Mouse (Mus musculus) hindbrain, embryonic 15.5 days (tissue): ENCODE measurements at regions not wholly inside any gene's neighbourhood (a gene's known extent, or its start where the extent isn't known, plus 50 kb on each side); places are given as distances from the start of the nearest gene placed in this dataset.

Source experiments
- ATAC-seq: fragments of 200-750 bp; cut with Nextera tagmentation; 2 replicates; pipeline ENCODE4 v1.8.0; 2017; ENCODE audit warnings: low read depth, moderate number of reproducible peaks, moderate TSS enrichment; ENCODE audit not compliant: low FRiP score
- H3K27ac ChIP-seq: fragments of 300-500 bp; sonication (generic); replicated peaks from 2 replicates; pipeline ENCODE4 v1.5.1; 2015; ENCODE audit warnings: mild to moderate bottlenecking, inconsistent platforms
- H3K27me3 ChIP-seq: fragments of 300-500 bp; sonication (generic); 2 replicates; pipeline ENCODE4 v1.6.1; 2015; ENCODE audit warnings: control low read depth, inconsistent platforms
- H3K36me3 ChIP-seq: fragments of 300-500 bp; sonication (generic); 2 replicates; pipeline ENCODE4 v1.6.1; 2015; ENCODE audit warnings: control low read depth, inconsistent platforms
- H3K4me1 ChIP-seq: fragments of 300-500 bp; sonication (generic); replicated peaks from 2 replicates; pipeline ENCODE4 v1.6.1; 2015; ENCODE audit warnings: control low read depth, inconsistent platforms
- H3K4me2 ChIP-seq: fragments of 300-500 bp; sonication (generic); 2 replicates; pipeline ENCODE4 v1.6.1; 2015; ENCODE audit warnings: moderate library complexity, mild to moderate bottlenecking, inconsistent platforms
- H3K4me3 ChIP-seq: fragments of 300-500 bp; sonication (generic); 2 replicates; pipeline ENCODE4 v1.5.1; 2015; ENCODE audit warnings: mild to moderate bottlenecking, inconsistent platforms
- H3K9ac ChIP-seq: fragments of 300-500 bp; sonication (generic); 2 replicates; pipeline ENCODE4 v1.6.1; 2015; ENCODE audit warnings: inconsistent platforms
- H3K9me3 ChIP-seq: fragments of 300-500 bp; sonication (generic); 2 replicates; pipeline ENCODE4 v1.6.1; 2016; ENCODE audit warnings: control low read depth, inconsistent platforms
- WGBS: fragments of 180-500 bp; shearing (Covaris S2); methylation state at CpG from one replicate; pipeline ENCODE4 v1.1.7; 2015; 5-methylcytosine and 5-hydroxymethylcytosine counted together

GRCm38 (mm10) chr10:117524926-117525565, 104.3 kb upstream of the Cpm start:
- no peak for ATAC-seq
- no peaks in the 10 kb centered on the region for H3K9me3 ChIP-seq
- no peak overlapping the region for H3K27ac ChIP-seq
- no peak overlapping the region for H3K4me2 ChIP-seq
- no peak overlapping the region for H3K4me3 ChIP-seq
- no peaks in the 10 kb centered on the region for H3K36me3 ChIP-seq
- no peak overlapping the region for H3K9ac ChIP-seq
- no peaks in the 10 kb centered on the region for H3K27me3 ChIP-seq
- 85% methylated on average over 8 of the region's 8 CpGs for WGBS
- H3K4me1 ChIP-seq: no peaks in the 10 kb centered on the region

DNA sequence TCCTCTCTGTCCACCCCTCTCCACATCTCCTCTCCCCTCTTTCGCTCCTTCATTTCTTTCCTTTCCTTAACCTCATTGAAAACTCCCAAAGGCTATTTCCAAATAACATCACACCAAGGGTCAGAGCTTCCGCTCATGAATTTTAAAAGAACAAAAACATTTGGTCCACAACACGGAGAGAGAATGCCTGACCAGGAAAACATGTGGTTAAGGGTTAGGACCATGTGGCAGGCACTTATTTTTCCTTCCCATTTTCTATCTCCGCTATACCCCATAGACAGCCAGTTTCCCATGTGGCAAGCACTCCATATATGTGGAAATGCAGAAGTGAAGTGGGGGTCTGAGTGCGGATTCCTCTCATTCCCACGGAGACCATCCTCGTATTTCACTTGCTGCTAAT, 105.2 kb upstream of the Cpm start:
- no peaks in the 10 kb centered on the region for H3K4me1 ChIP-seq
- H3K27me3 ChIP-seq: no peaks in the 10 kb centered on the region
- no peaks in the 10 kb centered on the region for H3K9me3 ChIP-seq
- ATAC-seq: no peak
- no peak overlapping the region for H3K4me2 ChIP-seq
- no peak overlapping the region for H3K9ac ChIP-seq
- 85% methylated on average over 7 of the region's 7 CpGs for WGBS
- H3K36me3 ChIP-seq: no peaks in the 10 kb centered on the region
- H3K27ac ChIP-seq: no peak overlapping the region
- no peak overlapping the region for H3K4me3 ChIP-seq

DNA sequence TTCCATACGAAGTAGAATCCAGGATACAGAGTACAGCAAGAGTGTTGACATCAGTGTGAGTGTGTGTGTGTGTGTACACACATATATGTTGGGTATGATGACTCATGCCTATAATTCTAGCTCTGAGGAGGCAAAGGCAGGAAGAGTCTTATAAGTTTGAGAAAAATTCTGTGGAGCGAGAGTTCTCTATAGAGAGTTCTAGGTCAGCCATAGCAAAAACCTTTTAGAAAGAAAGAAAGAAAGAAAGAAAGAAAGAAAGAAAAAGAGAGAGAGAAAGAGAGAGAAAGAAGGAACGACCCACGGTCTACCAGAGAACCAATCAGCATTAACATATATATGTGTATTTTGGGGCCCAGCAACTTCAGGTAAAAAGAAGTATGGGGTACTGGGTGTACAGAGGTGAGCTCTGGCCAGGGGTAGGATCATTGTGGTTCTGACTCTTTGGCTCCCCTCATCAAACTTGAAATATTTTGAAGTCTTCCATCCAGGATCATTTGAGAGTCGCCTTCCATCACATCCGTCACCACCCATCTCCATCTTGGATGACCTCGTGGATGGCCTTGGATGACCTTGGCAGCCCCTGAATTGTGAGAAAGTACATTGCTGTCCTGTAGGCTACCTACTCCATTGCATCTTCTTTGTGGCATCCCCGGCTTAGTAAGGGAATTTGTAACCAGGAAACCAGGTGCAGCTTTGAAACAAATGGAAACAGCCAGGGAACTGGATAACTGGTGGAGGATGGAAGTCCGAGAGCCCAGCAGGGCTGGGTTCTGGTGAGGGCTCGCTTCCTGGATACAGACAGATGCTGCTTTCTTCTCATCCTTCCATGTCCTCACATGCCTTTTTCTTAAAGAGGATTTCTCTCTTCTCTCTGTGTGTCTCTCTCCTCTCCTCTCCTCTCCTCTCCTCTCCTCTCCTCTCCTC, 106.1 kb upstream of the Cpm start:
- WGBS: 88% methylated on average over 10 of the region's 10 CpGs
- Histone ChIP-seq H3K27ac (no peak overlapping the region), H3K9ac (no peak overlapping the region), H3K27me3 (no peaks in the 10 kb centered on the region), H3K4me3 (no peak overlapping the region), H3K4me2 (no peak overlapping the region), H3K9me3 (no peaks in the 10 kb centered on the region), H3K36me3 (no peaks in the 10 kb centered on the region), H3K4me1 (no peaks in the 10 kb centered on the region)
- ATAC-seq: no peak

- no peaks in the 10 kb centered on the region for H3K36me3 ChIP-seq
- no peak overlapping the region for H3K4me2 ChIP-seq
- H3K9me3 ChIP-seq: no peaks in the 10 kb centered on the region
- no peak for ATAC-seq
- no peaks in the 10 kb centered on the region for H3K4me1 ChIP-seq
- no peak overlapping the region for H3K9ac ChIP-seq
- H3K4me3 ChIP-seq: no peak overlapping the region
- H3K27ac ChIP-seq: no peak overlapping the region
- no peaks in the 10 kb centered on the region for H3K27me3 ChIP-seq
- 92% methylated on average over 3 of the region's 3 CpGs for WGBS
Measured at GRCm38 (mm10) chr10:117522373-117522772, 106.9 kb upstream of the Cpm start.

DNA sequence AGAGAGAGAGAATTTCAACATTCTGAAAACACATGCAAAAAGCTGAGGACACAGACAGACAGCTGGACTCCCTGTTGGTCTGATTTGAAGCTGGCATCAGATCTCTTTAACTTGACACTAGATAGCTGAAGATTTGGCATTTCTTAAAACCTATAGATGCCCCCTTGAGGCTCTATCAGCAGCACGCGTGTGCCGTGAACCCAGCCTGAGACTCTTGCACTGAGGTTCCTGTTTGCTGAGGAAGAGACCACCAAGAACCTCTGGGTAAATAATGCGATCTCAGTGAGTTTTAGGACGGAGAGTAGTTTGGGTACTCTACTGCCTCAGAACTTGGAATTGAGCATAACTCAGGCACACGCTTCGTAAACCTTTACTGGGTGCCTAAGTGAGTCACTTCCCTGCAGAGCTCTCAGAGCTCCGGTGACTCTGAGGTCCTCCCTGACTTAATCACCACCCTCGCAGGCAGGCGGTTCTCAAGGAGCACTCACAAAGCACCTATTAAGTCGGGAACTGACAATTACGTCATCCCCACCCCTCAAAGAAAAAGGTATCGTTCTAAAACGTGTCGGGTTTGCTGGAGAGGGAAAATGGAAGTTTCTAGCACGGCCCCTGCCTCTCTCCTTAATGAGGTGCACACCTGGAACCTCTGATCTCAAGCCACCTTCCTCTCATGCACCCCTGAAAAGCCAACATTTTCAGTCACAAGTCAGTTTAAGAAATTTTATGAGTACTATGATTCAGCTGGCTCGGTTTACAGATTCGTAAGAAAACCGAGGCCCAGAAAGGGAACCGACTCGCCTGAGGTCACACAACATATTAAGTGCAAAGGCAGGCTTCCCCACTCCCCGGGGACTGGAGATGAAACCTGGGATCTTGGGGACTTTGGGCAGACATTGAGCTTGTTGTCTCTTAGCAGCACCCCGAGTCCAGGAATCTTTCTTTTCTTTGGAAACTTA, 107.7 kb upstream of the Cpm start:
- no peaks in the 10 kb centered on the region for H3K36me3 ChIP-seq
- 80% methylated on average over 23 of the region's 23 CpGs for WGBS
- no peak overlapping the region for H3K4me2 ChIP-seq
- H3K27ac ChIP-seq: no peak overlapping the region
- H3K9ac ChIP-seq: no peak overlapping the region
- no peak for ATAC-seq
- no peaks in the 10 kb centered on the region for H3K4me1 ChIP-seq
- no peaks in the 10 kb centered on the region for H3K9me3 ChIP-seq
- H3K27me3 ChIP-seq: no peaks in the 10 kb centered on the region
- no peak overlapping the region for H3K4me3 ChIP-seq

- 94% methylated on average over 8 of the region's 8 CpGs for WGBS
- H3K27me3 ChIP-seq: no peaks in the 10 kb centered on the region
- H3K4me1 ChIP-seq: no peaks in the 10 kb centered on the region
Measured at GRCm38 (mm10) chr10:117520536-117521314, 108.6 kb upstream of the Cpm start.

GRCm38 (mm10) chr10:117519670-117520535, 109.4 kb upstream of the Cpm start:
- H3K4me3 ChIP-seq: no peak overlapping the region
- H3K27ac ChIP-seq: no peak overlapping the region
- H3K4me2 ChIP-seq: no peak overlapping the region
- no peaks in the 10 kb centered on the region for H3K36me3 ChIP-seq
- H3K9me3 ChIP-seq: no peaks in the 10 kb centered on the region
- no peaks in the 10 kb centered on the region for H3K27me3 ChIP-seq
- WGBS: 34% methylated on average over 8 of the region's 8 CpGs
- H3K9ac ChIP-seq: no peak overlapping the region
- H3K4me1 ChIP-seq: no peaks in the 10 kb centered on the region
- ATAC-seq: no peak

More at GRCm38 (mm10) chr10:117520536-117521314, 108.6 kb upstream of the Cpm start:
- no peak overlapping the region for H3K9ac ChIP-seq
- no peaks in the 10 kb centered on the region for H3K36me3 ChIP-seq
- no peak for ATAC-seq
- no peak overlapping the region for H3K27ac ChIP-seq
- no peaks in the 10 kb centered on the region for H3K9me3 ChIP-seq
- H3K4me3 ChIP-seq: no peak overlapping the region
- no peak overlapping the region for H3K4me2 ChIP-seq

GRCm38 (mm10) chr10:117518793-117519669, 110.3 kb upstream of the Cpm start:
- WGBS: 63% methylated on average over 15 of the region's 15 CpGs
- ATAC-seq: no peak
- Histone ChIP-seq H3K27ac (no peak overlapping the region), H3K9ac (no peak overlapping the region), H3K27me3 (no peaks in the 10 kb centered on the region), H3K9me3 (no peaks in the 10 kb centered on the region), H3K4me3 (no peak overlapping the region), H3K36me3 (no peaks in the 10 kb centered on the region), H3K4me2 (no peak overlapping the region), H3K4me1 (no peaks in the 10 kb centered on the region)

DNA sequence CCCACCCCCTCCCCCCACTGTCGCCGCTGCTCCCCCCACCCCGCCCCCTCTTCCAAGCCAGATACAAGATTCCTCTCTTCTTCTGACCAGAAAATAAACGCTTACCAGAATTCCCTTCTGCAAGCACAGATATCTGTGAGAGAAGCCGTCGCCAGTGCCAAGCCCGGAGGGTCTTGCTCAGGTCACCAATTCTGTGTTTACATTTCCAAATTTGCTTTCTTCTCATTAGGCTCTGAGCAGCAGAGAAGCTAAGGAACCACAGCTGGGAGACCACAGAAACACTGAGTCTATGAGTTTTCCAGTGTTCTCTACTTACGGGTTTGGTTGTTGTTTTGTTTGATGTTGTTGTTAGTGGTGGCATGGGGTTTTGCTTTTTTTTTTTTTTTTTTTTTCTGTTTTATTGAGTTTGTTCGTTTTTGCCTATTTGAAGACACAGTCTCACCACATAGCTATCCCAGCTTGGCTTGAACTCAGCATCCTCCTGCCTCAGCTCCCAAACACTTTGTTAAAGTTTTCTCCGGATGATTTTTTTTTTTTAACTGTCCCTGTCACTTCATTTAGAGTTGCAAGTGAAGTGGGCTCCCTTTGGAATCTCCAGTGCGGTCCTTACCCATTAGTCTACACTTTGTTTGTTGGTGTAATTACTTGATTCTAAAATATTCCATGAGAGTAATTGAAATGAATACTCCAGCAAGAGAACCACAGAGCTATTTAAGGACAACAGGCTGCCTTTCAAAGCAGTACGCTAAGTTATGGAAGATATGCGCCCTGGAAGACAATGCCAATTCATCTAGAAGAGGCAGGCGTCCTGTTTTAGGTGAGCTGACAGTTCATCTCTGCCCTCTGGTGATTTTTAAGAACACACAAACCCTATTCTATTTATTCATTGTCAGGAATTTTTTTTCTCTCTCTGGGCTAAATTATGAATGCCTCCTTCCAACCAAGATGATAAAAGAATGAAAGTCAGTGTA, 111.2 kb upstream of the Cpm start:
- no peak overlapping the region for H3K4me3 ChIP-seq
- no peaks in the 10 kb centered on the region for H3K4me1 ChIP-seq
- no peak for ATAC-seq
- H3K4me2 ChIP-seq: no peak overlapping the region
- no peaks in the 10 kb centered on the region for H3K36me3 ChIP-seq
- no peak overlapping the region for H3K27ac ChIP-seq
- no peaks in the 10 kb centered on the region for H3K27me3 ChIP-seq
- H3K9ac ChIP-seq: no peak overlapping the region
- no peaks in the 10 kb centered on the region for H3K9me3 ChIP-seq
- 59% methylated on average over 14 of the region's 14 CpGs for WGBS
